Mouse (Mus musculus) fat pad, adult 2 months (tissue): Measurements from ENCODE around the gene Me1.
A peak's percentile ranks its signal among the peaks of the same experiment; 100 is the strongest.

ENCODE experiments used
- DNase-seq: peaks from one replicate; pipeline ENCODE4 v3.0.0-alpha.2; 2011; ENCODE audit warnings: low read depth, low spot score; ENCODE audit errors: extremely low read depth

Me1 gene

DNA sequence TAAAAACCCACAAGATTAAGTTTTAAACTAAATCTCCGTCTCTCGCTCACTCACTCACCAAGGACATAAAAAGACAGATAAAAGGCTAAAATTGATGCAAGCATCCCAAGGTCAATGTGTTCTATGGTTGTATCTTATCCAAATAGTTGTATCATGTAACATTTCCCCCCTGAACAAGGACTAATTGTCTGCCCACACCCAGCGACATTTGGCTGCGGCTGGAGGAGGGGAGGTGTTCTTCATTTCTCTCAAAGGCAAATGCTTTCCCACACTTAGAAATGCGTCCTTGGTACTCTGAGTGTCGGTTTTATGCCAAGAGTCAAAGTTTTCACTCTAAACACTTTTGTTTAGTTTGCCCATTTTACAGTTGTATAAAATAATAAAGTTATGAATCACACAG, 13.2 kb upstream of the Me1 start:
- DNase-seq: no peak

DNA sequence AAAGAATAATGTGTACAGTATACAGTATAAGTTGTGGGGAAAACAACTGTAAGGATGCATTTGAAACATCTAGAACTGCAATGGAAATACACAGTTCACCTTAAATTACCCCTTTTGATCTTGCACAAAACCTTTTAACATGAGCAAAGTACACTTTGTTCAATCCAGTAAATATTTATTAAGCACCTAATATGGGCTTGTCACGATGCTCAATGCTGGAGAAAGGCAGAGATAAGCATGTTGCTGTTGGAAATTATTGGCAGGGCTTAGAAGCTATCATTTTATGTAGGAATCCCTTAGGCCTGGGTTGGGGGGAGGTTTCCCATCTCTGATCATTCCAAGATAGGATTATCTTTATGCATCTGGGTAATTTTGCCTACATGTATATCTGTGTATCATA, 11.7 kb upstream of the Me1 start:
- DNase-seq: no peak

DNA sequence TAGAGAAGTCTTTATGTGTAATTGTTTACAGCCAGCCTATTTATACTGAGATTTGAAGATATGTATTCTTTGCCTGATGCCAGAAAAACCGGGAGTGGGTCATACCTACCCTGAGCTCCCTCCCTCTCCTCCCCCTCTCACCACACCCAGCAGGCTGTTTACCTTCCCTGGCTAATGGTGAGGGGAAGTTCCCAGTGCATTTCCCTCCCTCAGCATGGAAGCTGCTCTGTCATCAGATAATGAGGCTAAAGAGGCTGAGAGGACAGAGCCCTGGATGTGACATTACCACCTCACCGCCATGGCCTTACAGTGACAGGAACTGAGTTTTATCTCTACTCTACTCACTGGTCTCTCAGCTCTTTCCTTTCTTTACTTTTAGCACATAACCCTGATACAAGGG, 6.1 kb upstream of the Me1 start:
- DNase-seq: no peak

DNA sequence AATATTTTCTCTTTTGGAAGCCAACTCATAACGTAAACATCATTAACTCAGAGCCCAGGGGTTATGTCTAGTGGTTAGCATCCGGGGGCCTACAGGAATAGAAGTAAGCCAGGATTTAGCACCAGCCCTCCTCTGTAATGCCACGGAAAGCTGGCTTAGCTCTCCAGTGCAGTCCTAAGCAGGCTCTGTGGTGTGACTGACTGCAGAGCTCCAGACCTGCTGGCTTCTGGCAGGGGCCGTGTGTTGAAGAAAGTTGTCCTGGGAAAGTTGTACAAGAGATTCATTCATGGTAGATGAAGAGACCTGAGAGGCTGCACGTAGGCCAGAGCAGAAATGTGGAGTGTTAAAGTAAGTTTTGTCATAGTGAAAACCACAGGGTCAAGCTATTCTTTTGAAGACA, 5.5 kb upstream of the Me1 start:
- no peak for DNase-seq

DNA sequence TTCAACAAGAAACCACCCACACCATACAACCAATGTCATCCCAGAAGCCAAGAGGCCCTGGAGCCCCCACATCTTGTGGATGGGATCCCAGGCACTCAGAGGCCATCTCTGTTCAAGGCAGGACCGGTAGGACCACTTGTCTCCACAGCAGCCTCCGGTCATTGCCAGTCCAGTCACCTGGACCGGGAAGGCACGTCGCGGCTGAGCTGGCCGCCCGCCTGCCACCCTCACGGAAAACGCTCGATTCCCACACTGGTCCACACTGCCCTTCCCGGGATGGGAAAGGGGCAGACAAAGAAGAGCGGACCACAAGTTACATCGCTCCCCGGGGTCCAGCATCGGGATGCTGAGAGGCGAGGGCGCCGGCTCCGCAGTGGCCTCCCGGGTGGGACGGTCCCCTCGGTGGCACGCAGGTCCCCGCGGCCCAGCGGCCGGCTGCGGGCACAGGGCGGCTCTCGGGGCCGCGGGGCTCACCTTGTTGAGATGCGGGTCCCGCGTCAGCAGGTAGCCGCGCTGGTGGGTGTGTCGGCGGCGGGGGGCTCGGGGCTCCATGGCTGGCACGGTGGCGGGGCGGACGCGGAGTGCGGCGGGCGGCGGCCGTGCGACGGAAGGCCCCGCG, 445 bp downstream of the Me1 start:
- no peak for DNase-seq

DNA sequence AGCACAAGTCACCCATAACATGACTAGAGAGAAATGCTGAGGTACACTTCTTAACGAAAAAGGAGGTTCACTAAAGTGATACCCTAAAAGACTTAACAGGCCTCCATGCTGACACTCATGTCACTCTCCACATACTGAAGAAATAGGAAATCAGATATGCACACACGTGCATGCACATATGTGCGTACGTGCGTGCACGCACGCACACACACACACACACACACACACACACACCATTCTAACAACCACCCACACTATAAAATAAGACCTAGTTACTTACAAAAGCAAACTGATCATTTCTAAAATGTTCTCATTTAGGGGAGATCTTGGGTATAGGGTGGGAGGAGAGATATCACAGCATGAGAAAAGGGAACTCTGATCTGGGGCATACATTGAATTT, 1.1 kb downstream of the Me1 start:
- DNase-seq: no peak

DNA sequence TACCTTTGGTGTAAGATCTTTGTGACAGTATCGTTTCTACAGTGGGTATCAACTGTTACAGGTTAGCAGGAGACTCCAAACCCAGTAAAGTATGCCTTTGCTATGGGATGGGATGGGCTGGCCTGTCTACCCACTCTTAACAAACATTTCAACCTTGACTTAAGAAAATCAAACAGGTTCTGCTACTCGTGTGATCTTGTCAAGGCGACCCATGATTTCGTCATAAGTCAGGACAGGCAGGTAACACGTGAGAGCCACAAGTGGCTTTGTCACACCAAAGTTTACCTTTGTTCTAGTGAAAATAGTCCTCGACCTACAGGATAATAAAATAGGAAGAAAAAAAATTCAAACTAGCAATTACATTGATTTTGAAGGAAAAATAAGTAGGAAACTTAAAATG, 1.8 kb downstream of the Me1 start:
- DNase-seq: peak; percentile 89

DNA sequence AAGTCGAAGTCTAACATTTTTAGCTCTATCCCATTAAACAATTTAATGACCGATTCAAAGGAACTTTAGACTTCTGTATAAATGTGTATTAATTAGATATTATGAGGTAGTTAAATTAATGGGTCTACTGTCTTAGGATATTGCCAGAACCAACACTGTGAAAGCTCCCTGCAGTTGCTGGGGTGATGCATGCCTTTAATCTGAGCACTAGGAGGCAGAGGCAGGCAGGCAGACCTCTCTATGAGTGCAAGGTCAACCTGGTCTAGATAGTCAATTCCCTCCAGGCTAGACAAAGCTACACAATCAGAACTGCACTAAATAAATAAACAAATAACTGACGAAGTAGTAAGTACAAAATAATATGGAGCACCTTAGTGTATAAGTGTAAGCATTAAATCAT, 3.1 kb downstream of the Me1 start:
- DNase-seq: no peak

DNA sequence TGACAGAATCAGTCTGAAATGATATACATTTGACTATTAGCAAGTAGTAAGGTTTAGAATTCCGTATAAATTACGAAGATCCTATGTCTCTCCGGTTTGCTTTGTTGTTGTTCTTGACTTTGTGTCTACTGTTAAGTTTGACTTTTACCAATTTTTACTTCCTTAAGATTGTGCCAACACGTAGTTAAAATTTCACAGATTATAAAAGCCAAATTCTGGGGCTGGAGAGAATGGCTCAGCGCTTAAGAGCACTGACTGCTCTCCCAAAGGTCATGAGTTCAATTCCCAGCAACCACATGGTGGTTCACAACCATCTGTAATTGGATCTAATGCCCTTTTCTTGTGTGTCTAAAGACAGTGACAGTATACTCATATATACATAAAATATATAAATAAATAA, 3.5 kb downstream of the Me1 start:
- DNase-seq: no peak

DNA sequence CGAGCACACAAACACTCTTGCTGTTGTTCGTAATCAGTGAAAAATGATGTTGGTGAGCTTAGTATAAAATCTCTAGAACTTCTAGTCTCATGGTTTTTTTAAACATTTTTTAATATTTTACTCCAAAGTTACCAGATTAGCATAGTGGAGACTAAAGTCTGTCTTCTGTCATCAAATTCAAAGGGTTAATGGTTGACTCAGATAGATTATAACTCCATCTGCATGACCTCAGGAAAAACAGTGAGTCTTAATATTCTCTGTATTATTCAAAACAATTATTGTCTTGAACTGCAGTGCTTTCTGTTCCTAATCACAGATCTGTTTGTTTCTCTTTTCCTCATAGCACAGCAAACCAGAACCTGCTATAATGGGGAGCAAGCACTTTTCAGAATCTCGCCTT, 4.7 kb downstream of the Me1 start:
- no peak for DNase-seq

DNA sequence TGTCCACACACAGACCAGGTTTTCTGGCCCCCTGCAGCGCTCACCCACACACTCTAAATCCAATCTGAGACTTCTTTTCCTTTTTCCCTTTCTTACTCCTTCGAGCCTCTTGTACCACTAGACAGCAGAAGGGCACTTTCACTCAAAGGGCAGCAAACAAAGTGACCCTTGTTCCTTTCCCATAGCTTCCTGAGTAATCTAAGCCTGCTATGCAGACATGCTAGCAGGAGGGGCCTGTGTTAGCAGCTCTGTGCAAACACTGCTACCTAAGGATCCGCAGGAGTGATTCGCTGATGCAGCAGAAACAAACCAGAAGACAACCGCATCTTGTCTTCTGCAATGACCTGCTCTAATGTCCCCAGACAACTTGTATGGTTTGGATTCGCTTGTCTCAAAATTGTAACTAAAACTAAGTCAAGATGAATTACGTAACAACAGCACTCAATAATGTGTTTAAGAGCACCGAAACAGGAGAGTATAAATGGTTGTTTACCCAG, 12.0 kb downstream of the Me1 start:
- DNase-seq: no peak

DNA sequence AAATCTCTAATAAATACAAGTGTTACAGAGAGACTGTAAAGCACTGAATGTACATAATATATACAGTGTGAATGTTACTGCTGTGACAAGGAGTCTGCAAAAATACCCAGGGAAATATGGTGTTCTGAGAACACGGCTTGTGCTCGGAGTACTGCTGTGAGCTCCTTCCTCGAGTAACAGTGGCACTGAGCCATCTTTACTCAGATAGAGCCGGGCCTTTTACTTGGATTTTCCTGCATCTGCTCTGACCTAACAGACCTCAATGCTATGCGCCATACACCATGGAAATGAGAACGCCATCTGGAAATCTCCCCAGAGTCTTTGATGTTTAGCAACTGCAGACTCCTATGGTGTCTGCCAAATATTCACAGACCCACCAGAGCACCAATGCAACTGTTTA, 12.9 kb downstream of the Me1 start:
- DNase-seq: no peak

DNA sequence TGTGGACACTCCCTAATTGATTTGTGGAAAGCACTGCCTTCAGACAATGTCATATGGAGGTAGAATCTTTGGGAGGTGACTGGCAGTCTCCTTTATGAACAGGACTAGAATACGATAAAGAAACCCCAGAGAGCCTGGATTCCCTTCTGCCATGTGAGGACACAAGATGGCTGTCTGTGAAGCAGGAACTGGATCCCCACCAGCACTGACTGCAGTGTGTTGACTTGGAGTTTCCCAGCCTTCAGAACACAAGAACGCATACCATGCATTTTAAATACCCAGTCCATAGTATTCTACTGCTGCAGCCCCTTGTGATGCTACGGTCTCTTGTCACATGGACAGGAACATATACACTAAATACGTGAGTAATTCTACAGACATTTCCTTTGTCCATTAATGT, 13.5 kb downstream of the Me1 start:
- no peak for DNase-seq

DNA sequence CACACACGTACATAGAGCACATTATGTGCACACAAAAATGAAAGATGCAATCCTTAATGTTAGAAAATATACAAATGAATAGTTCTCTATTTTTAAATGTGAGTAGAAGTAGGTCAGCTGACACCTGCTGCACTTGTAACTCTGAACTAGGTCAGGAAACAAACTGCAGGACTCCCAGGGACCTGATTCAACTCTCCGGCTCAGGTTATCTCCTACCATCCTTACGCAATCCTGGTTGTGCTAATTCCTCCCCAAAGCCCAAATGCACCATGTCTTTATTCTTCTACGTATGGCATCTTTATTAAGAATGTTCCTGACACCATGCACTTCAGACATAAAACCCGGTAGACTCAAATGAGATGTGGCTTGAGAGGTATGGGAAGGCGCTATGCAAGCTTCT, 15.3 kb downstream of the Me1 start:
- DNase-seq: no peak

DNA sequence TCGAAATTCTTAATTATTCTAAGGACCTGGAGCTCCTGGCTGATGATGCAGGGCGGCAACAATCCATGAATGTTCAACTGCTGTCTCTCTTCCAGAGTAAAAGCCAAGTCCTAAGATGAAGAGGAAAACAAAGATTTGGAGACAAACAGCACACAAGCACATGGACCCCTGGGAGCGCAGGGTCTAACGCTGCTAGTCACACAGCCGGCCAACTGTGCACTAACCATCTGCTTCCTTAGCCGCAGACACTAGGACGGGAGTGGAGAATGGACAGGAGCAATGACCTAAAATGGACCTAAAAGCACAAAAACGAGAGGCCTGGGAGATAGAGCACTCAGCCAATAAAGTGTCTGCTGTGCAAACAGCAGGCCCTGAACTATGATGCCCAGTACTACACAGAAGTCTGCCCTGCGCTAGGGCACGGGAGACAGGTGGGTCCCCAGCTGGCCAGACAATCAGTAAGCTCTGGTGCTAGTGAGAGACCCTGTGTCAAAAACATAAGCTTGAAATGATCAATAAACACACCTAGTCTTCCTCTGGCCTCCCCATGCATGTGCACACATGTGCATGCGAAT, 15.8 kb downstream of the Me1 start:
- DNase-seq: no peak

DNA sequence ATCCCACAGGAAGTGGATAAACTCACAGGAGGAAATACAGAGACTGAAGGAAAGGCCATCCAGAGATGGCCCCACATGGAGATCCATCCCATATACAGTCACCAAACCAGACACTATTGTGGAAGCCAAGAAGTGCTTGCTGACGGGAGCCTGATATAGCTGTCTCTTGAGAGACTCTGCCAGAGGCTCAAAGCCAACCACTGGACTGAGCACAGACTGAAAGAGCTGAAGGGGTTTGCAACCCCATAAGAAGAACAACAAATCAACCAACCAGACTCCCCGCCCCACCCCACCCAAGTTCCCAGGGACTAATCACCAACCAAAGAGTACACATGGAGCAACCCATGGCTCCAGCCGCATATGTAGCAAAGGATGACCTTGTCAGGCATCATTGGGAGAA, 19.5 kb downstream of the Me1 start:
- no peak for DNase-seq

DNA sequence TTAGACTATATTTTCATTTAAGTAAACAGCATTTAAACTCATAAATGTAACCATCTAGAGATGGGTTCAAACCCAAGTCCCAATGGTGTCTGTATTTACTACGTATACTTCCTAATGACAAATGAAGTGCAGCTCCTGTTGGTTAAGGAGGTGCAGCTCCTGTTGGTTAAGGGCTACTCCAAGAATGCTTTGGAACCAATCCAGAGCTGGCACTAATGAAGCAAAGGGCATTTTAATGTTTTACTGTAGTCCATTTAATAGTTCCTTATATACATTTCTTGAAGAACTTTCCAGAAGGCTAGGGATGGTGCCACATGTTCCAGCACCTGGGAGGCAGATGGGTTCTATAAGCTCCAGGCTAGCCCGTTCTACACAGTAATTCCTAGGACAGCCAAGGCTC, 20.3 kb downstream of the Me1 start:
- DNase-seq: no peak

DNA sequence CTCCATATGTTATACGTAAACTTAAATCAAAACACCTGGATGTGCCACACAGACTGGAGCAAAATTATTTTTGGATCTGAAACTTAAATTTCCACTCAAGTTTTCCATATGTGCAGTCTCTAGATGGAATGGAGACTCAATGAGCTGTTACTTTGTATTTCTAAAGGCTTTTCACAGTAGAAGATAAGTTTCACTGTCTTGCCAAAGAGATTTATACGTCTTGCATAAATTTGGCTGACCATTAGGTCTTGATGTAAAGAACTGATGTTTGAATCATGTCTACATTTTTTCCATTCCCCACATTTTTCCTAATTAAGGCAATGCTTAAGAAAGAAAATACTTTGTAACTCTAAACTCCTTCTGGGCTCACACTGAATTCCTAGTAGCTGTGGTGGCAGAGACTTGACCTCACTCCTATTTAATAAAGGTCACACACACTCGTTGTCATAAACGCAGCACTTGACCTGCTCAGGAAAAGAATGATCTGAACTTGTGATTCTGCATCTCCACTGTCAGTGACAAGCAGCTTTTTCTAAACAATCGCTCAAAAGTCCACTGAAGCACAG, 22.8 kb downstream of the Me1 start:
- no peak for DNase-seq

DNA sequence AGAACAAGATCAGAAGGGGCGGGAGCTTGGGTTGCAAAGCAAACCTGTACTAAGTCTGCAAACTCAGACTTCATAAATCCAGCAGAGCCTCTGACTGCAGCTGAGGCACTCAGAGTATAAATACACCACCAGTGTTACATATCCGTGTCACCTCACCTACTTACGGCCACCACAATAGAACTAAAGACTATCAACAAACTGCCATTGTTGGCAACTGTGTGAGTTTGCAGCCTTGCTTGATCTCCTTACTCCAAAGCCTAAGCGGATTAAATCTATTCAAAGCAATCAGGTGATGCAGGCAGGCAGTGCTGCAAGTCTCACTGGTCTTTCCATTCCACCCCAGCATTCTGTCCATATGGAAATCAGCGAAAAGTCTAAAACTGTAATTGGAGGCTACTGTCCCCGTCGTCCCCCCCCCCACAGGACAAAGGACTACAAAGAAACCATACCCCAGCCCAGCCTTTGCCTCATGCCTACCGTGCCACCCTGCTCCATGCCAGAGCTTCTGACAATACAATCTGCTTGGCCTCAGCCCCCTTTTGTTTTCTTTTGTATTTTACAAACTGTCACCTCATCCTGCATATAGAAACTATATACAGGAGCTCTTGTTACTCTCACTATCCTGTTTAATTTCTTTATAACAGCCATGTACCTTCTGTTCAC, 27.0 kb downstream of the Me1 start:
- no peak for DNase-seq

DNA sequence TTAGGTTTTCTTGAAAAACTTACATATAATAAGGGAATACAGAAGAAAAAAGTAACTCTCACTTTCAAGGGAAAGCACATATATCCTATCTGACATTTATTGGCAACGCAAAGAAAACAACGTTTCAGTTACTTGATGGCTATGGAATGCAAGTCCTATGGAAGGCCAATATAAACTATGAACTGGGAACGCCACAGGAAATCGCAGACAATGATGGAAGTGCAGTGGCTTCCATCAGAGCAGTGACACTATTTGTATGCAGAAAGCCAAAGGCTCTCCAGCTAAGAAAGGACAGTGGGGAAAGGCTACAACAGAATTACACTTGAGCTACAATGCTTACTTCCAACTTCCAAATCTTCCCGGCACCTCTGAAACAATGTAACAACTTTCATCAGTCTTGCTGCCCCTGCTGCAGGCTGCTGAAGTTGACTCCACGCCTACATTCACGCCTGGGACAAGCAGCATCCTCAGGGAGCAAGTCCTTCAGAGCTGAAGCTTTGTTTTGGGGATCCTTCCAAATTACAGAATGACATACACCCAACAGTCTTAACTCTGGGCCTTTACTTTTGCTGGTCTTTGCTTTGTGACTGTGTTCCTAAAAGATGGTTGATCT, 28.5 kb downstream of the Me1 start:
- DNase-seq: no peak

DNA sequence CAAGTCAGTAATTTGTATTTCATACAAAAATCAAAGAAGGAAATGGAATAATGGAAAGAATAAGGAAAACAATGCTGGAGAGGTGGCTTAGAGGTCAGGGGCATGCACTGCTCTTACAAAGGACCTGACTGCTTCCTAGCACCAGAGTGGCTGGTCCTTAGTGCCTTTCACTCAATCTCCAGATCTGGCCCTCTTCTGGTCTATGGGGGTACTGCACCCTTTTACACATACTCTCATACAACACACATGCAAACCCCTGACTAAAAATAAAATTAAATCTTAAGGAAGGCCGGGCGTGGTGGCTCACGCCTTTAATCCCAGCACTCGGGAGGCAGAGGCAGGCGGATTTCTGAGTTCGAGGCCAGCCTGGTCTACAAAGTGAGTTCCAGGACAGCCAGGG, 34.1 kb downstream of the Me1 start:
- no peak for DNase-seq

DNA sequence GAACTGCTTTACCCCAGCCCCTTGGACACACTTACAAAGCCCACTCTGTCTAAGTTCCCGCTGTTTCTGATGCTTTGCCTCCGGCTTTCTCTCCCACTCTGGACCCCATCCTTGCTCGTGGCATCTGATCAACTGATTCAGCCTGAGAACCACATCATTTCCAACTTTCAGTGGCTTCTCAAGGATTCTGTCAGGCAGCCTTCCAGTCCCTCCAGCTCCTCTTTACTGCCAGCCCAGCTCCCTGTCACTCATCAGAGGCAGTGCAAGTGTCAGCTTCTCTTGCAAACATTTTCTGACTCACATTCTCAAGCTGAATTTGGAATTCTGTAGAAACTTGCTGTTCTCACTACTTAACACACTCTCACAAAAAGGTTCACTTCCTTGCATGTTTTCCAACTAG, 34.5 kb downstream of the Me1 start:
- DNase-seq: no peak
